Comparison of ENCODE assay signal across 14 mouse cellular contexts in the genomic region with DNA sequence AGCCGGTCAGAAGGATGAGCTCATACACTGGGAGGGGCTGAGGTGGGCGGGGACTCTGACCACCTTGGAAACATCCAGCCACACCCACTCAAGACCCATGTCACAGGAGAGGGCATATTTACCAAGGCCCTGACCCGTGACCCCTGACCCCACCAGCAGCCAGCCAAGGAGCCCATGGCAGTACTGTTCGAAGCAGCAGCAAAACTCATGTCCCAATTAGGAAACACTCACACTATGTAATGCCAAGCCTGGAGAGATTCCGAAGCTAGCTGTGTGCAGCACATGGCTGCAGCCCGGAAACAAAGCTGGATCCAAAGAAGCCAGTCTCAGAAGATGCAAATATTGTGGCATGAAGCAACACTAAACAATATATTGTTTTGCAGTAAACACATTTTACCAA.
"Had no signal": no experiment of that assay in that cellular context is flagged by ENCODE, and none has a peak within 500 bp of the region (broad histone marks: within the 10 kb centered on the region; RNA-seq: fewer than 3 reads in every experiment).

No protein-coding gene starts in this region.

- H3K9me3 ChIP-seq: liver, embryonic 12.5 days; midbrain, embryonic 10.5 days; neural tube, embryonic 12.5 days had no signal

- H3K27me3 ChIP-seq: liver, embryonic 12.5 days; neural tube, embryonic 12.5 days had no signal

- H3K27ac ChIP-seq: liver, embryonic 12.5 days; midbrain, embryonic 10.5 days; neural tube, embryonic 12.5 days had no signal

- H3K4me1 ChIP-seq: liver, embryonic 12.5 days; neural tube, embryonic 12.5 days had no signal

- H3K4me3 ChIP-seq: liver, embryonic 12.5 days; midbrain, embryonic 10.5 days; myocyte; neural tube, embryonic 12.5 days had no signal

- H3K4me2 ChIP-seq: liver, embryonic 12.5 days; lung, embryonic 14.5 days; neural tube, embryonic 12.5 days had no signal

- H3K36me3 ChIP-seq: liver, embryonic 12.5 days; midbrain, embryonic 10.5 days; neural tube, embryonic 12.5 days had no signal

- DNase-seq: kidney, postnatal 14 days; left cerebral cortex, postnatal 4 days; lung, embryonic 14.5 days; lung, postnatal 10 days; lung, postnatal 4 days; midbrain, embryonic 14.5 days; retina, postnatal 1 day; spleen, adult 18-20 months; thymus, adult 18-20 months; thymus, postnatal 14 days had no signal

- ATAC-seq: liver, embryonic 12.5 days had no signal

- H3K9ac ChIP-seq: liver, embryonic 12.5 days; lung, embryonic 14.5 days; neural tube, embryonic 12.5 days had no signal
